Mouse (Mus musculus) brain, embryonic 14.5 days (tissue): Measurements from ENCODE around the gene Fam129a.

Experiments
- CTCF ChIP-seq: fragments of 200-500 bp; IDR thresholded peaks from 2 replicates; pipeline ENCODE4 v1.5.1; 2012; ENCODE audit warnings: inconsistent platforms, mild to moderate bottlenecking, moderate library complexity, borderline replicate concordance; ENCODE audit not compliant: insufficient read depth, insufficient read length; ENCODE audit errors: extremely low read depth
- POLR2A ChIP-seq: fragments of 200-500 bp; IDR thresholded peaks from 2 replicates; pipeline ENCODE4 v1.6.1; 2012; ENCODE audit warnings: mild to moderate bottlenecking, inconsistent platforms, borderline replicate concordance; ENCODE audit not compliant: poor library complexity, insufficient read depth, insufficient read length, severe bottlenecking; ENCODE audit errors: extremely low read depth

GRCm38 (mm10) chr1:151625690-151626089, 54.7 kb downstream of the Fam129a start:
- TF ChIP-seq POLR2A = no peak
- no peak for TF ChIP-seq CTCF
